Mouse (Mus musculus) megakaryocyte, embryonic 14.5 days (primary cell): ENCODE measurements around the gene Sgsm2.

Source experiments
- FLI1 ChIP-seq: IDR thresholded peaks from 2 replicates; pipeline ENCODE4 v1.6.1; 2012; ENCODE audit warnings: low read length, inconsistent platforms, mixed read lengths
- GATA1 ChIP-seq: IDR thresholded peaks from 3 replicates; pipeline ENCODE4 v1.6.1; 2012; ENCODE audit warnings: mixed read lengths, low read length, inconsistent platforms, borderline replicate concordance

DNA sequence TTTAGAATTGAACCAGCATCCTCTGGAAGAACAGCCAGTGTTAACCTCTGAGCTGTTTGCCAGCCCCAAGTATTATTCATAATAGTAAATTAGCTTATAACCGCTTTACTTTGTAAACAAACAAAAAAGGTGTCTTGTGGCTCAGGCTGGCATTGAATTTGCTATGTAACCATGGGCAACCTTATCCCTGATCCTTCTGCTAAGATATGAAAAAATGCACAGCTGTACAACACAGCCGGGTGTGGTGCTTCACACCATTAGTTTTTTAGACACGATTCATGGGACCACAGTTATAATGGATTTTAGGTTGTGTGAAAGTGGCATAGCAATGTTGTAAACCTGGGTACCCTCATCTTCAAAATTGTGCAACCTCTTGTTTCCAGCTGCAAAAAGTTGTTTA, 15.6 kb upstream of the Sgsm2 start:
- TF ChIP-seq GATA1: no peak
- no peak for TF ChIP-seq FLI1
